Mouse (Mus musculus): ENCODE data around the gene Pard3b.
A peak's percentile ranks its signal among the peaks of the same experiment; 100 is the strongest.

Pard3b gene

DNA sequence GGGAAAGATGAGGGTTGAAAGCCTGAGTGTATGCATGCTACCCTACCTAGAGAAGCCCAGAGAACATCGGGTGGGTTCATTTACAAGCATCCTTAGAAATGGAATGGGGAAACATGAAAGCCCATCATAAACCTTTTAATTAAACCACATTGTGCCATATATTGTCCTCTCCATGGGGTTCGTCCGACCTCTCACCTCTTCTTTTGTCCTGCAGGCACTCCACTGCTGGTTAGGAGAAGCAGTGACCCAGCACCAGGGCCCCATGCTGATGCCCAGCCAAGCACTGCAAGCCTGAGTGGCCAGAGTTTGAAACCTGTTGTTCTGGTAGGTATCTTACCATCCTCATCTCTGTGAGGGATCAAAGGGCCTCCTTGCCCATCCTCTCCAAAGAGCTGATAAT, 437.5 kb downstream of the Pard3b start:
- DNase-seq (ENCODE audit: inconsistent ontology term), result no peak

DNA sequence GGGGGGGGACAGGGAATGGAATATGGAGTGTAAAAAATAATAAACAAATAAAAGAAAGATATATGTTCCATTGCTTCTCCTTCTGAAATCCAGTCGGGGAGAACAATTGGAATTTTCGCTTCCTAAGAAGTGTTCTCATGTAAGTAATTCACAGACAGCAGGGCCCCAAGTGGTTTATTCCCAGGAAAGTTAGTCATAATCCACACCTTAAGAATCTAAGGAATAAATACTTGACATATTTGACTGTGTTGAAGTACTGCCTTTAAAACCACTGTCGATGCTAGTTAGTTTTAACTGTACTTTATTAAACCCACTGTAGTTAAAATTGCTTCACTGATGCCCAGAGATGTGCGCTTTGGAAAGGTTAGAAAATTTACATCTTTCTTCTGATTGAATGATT, 442.5 kb downstream of the Pard3b start:
- DNase-seq (ENCODE audit: inconsistent ontology term), result no peak

DNA sequence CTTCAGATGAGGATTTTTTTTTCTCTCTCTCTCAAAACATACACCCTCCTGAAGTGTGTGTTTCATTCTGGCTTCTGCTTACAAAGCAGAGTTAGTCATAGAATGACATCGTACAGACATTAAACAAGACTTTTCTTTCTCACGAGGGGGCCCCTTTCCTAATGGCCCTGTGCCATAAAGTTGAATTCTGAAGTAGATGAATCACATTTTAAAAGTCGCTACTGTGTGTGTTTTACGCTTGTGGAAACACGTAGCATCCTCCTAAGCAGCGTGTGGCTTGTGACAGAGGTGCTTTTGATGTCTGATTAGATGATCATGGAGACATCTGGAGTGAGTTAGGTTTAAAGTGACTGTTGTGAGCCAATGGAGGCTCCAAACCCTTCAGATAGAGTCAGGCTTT, 447.4 kb downstream of the Pard3b start:
- peak; percentile 63 for DNase-seq (ENCODE audit: inconsistent ontology term)

DNA sequence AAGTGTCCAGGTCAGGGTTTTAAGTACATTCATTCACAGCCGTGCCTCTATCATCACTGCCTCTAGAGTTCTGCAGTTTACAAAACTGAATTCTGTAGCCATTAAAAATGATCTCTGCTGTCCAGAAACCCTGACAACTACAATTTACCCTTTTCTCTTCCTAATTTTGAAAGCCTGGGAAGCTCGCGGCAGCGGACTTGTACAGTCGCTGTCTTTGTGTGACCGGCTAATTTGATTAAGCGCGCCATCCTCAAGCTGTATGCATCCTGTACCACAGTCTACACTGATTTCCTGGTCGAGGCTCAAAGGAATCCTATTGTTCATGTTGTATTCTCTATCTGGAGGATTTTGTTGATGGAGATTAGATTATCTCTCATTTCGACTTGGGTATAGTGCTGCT, 448.8 kb downstream of the Pard3b start:
- no peak for DNase-seq (ENCODE audit: inconsistent ontology term)

- DNase-seq (ENCODE audit: inconsistent ontology term), result no peak
Observed at GRCm38 (mm10) chr1:62094885-62095284, 456.3 kb downstream of the Pard3b start.

DNA sequence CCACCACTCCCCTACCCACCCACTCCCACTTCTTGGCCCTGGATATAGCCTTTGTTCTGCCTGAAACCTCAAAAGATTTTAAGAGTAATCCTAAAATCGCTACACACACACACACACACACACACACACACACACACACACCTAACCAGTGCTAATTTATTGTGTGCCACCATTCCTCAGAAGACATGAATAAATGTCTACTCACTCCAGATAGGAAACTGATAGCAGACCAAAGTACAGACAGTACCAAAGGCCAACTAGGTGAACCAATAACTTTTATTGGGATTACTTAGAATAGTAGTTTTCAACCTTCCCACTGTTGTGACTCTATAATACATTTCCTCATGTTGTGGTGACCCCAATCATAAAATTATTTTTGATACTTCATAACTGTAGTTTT, 483.8 kb downstream of the Pard3b start:
- DNase-seq (ENCODE audit: inconsistent ontology term), result no peak

GRCm38 (mm10) chr1:62129186-62129585, 490.6 kb downstream of the Pard3b start:
- DNase-seq (ENCODE audit: inconsistent ontology term), result peak; percentile 10

- DNase-seq (ENCODE audit: inconsistent ontology term), result no peak
Observed at GRCm38 (mm10) chr1:62148134-62148533, 509.5 kb downstream of the Pard3b start.

- DNase-seq (ENCODE audit: inconsistent ontology term), result no peak
Observed at GRCm38 (mm10) chr1:62148786-62149185, 510.2 kb downstream of the Pard3b start.

DNA sequence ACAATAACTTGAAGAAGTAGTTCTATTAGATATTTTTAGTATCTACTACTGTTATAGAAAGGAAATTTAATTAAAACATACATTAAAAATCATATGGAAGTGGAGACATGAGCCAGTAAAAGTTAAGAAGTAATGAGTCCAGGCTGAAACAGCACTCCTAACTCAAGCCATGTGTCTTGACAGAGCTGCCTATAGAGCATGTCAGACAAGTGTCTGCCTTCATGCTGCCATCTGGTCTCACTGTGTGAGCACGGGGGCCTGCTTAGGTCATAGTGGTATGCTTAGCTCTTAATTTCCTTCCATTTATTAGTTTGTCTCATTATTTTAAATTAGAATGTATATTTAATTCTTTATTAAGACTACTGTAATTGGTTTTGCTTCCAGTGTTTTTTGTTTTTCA, 517.3 kb downstream of the Pard3b start:
- DNase-seq (ENCODE audit: inconsistent ontology term), result no peak

DNA sequence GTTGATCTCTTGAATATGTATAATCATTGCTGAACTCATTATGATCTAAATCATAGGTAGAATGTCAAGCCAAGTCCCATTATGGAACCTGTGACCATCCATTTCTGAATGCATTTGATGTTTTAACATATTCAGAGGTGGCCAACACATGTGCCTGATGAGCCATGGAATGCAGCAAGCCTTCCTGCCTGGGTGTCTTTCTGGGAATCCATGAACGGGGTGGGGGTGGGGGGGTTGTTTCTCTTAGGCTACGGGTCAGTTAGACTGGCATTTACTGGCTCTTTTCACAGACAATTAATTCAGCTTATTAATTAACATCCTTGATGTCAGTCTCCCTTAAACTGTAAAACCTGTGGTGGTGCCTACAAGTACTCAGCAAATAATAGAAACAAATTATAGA, 521.0 kb downstream of the Pard3b start:
- DNase-seq (ENCODE audit: inconsistent ontology term), result no peak

- peak; percentile 89 for DNase-seq (ENCODE audit: inconsistent ontology term)
Observed at GRCm38 (mm10) chr1:62175013-62175640, 536.5 kb downstream of the Pard3b start.

GRCm38 (mm10) chr1:62181638-62182037, 543.0 kb downstream of the Pard3b start:
- DNase-seq (ENCODE audit: inconsistent ontology term), result no peak

DNA sequence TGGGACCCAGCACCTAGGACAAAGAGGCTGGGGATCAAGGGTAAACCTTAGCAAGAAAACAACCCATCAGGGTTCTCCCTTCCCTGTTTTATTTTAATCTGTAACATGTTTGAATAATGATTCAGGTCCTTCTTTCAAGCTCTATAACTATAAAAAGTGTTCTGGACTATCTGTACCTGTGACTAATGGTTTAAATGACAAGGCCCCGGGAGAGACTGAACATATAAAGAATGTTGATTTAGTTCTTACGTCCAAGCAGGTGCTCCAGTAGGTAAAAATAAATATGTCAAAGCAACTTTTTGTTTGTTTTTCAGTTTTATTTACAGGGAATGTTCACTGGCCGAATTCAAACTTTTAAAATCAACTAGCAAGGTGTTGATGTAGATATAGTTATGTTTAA, 544.0 kb downstream of the Pard3b start:
- no peak for DNase-seq (ENCODE audit: inconsistent ontology term)

- no peak for DNase-seq (ENCODE audit: inconsistent ontology term)
Observed at GRCm38 (mm10) chr1:62190786-62191185, 552.2 kb downstream of the Pard3b start.

DNA sequence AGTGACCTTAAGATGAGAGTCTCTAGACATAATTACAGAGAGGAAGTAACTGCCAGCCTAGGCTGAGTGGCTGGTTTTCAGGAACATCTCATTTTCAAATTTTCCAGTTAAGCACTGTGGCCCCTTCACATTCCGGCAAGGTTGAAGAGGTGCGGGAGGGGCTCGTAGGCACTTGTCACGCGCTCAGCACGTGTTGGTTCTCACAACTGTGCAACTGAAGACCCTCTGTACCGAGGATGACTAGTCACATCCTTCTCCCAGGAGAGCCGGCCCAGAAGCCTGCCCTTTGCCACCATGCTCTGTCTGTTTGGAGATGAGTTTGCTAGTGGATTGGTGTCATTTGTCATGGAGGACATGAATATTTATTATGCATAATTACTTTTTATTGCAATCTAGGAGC, 558.9 kb downstream of the Pard3b start:
- DNase-seq (ENCODE audit: inconsistent ontology term), result no peak

DNA sequence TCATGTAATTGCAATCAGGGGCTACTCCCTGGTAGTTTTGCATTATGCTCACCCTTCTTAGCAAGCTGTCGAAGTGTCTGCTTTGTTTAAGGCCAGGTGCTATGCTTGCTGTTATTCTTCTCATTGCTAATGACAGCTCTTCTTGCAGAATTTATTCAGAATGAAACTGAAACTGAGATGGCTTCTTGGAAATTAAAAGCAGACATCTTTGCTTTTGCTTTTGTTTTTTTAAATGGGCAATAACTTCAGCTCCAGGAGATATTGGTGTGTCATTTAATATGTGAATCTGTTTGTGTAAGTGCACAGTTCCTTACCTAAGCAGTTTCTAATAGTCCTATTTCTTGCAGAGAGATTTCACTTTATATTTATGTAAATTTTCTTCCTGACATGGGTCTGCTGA, 562.3 kb downstream of the Pard3b start:
- no peak for DNase-seq (ENCODE audit: inconsistent ontology term)

- no peak for DNase-seq (ENCODE audit: inconsistent ontology term)
Observed at GRCm38 (mm10) chr1:62201686-62202257, 563.1 kb downstream of the Pard3b start.

- no peak for DNase-seq (ENCODE audit: inconsistent ontology term)
Observed at GRCm38 (mm10) chr1:62213285-62213684, 574.7 kb downstream of the Pard3b start.

GRCm38 (mm10) chr1:62215842-62216241, 577.2 kb downstream of the Pard3b start:
- DNase-seq (ENCODE audit: inconsistent ontology term), result no peak

DNA sequence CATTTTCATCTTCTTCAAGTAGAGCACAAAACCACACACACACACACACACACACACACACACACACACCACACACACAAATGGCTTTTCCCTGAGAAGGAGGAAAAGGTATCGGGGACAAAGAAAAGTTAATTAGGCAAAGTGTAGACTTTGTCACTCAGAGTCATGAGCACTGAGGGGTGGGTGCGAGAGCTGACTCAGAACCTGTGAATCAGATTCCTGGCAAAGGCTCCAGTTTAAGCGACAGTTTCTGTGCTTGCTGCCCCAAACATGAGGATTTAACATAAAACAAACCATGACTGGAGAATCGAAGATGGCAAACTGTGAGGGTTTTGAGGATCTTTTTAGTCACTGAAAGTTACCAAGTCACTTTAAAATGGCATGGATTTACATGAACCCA, 577.9 kb downstream of the Pard3b start:
- no peak for DNase-seq (ENCODE audit: inconsistent ontology term)

DNA sequence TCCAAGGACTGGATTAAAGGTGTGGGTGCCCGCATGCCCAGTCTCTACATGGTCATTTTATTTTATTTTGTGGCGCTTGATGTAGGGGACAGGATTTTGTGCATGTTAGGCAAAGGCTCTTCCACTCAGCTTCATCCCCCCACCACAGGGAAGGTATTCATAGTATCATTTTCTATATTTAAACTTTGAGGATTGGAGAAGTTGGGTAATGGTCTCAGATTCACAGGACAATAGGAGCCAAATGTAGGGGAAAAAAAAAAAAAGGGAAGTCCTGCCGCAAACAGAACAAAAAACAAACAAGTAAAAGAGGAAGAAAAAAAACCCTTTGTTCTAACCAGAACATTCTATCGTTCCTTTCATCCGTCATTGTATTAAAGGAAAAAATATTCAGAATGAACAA, 590.5 kb downstream of the Pard3b start:
- DNase-seq (ENCODE audit: inconsistent ontology term), result no peak

DNA sequence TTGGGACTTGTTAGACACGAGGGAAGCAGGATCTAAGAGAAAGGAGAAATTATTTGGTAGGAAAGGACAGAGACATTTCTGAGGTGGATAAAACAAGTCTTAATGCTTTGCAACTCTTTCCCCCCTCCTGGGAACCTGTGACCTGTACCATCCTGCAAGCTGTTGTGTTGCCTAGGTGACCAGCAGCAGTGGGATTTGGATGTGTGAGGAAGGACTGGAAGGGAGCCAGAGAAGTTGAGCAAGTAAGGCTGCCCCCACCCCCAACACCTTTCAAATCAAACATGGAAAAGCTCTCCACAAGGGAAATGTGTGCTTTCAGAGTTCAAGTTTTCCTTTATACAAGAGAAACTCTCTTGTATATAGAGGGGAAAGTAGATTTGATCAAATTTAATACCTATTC, 595.4 kb downstream of the Pard3b start:
- DNase-seq (ENCODE audit: inconsistent ontology term), result no peak

DNA sequence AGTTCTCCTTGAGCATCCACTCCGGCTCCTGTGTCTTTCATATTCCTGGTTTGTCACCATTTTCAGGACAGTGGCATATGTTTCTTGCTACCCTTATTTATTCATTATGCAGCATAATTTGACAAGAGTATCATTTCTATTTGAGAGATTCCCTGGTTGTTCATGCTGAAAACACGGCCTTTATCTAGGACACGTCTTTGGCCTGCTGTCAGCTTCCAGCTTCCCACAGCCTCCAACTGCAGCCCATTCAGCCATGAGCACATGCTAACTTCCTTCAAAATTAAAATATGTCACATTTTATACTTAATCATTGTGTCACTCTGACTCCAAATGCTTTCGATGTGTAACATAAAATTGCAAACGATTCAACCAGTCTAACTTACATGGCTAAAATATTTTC, 596.5 kb downstream of the Pard3b start:
- DNase-seq (ENCODE audit: inconsistent ontology term), result peak; percentile 51

All from Muller cell, postnatal 12 days (primary cell).